Mouse (Mus musculus): ENCODE results near the gene Pde4d. TPM values are rescaled to one million over a fixed set of nuclear protein-coding genes. Genes with fewer than 3 reads are reported as not detected.

The Pde4d gene
- polyA plus RNA-seq, 1 experiment from 2014 or later: 23.8 TPM

GRCm38 (mm10) chr13:109624772-109625349 lies 1175.1 kb downstream of the Pde4d start:
- Histone ChIP-seq H3K27ac (replicated peaks) (peak overlapping the region; percentile 84), H3K4me2 (peak overlapping the region; percentile 10; the same call in 1 of the 2 replicates), H3K27me3 (replicated peaks) (no peaks in the 10 kb centered on the region), H3K36me3 (no peaks in the 10 kb centered on the region), H3K9ac (no peak overlapping the region), H3K4me1 (peaks cover 34% of the 10 kb centered on the region), H3K4me3 (no peak overlapping the region), H3K9me3 (no peaks in the 10 kb centered on the region)
- no peak for ATAC-seq (ENCODE audit: extremely low read depth, insufficient number of reproducible peaks, low FRiP score, low TSS enrichment)
- WGBS: 54% methylated on average over 11 of the region's 11 CpGs

- no peaks in the 10 kb centered on the region for H3K36me3 ChIP-seq
- H3K4me2 ChIP-seq: peak overlapping the region; percentile 10; the same call in 1 of the 2 replicates
- H3K27ac ChIP-seq (replicated peaks): peak overlapping the region; percentile 84
These were observed 1175.8 kb downstream of the Pde4d start for GRCm38 (mm10) chr13:109625466-109626129.

GRCm38 (mm10) chr13:109627265-109627664 lies 1177.5 kb downstream of the Pde4d start:
- no peaks in the 10 kb centered on the region for H3K9me3 ChIP-seq
- H3K4me2 ChIP-seq: no peak overlapping the region
- H3K36me3 ChIP-seq: no peaks in the 10 kb centered on the region
- no peak overlapping the region for H3K9ac ChIP-seq
- H3K4me3 ChIP-seq: no peak overlapping the region
- 80% methylated on average over 2 of the region's 2 CpGs for WGBS
- no peak for ATAC-seq (ENCODE audit: extremely low read depth, insufficient number of reproducible peaks, low FRiP score, low TSS enrichment)
- H3K4me1 ChIP-seq: peaks cover 46% of the 10 kb centered on the region
- H3K27ac ChIP-seq (replicated peaks): no peak overlapping the region
- no peaks in the 10 kb centered on the region for H3K27me3 ChIP-seq (replicated peaks)

More at GRCm38 (mm10) chr13:109625466-109626129, 1175.8 kb downstream of the Pde4d start:
- Histone ChIP-seq H3K9me3 (no peaks in the 10 kb centered on the region), H3K9ac (no peak overlapping the region), H3K4me3 (no peak overlapping the region), H3K27me3 (replicated peaks) (no peaks in the 10 kb centered on the region), H3K4me1 (peaks cover 34% of the 10 kb centered on the region)
- no peak for ATAC-seq (ENCODE audit: extremely low read depth, insufficient number of reproducible peaks, low FRiP score, low TSS enrichment)
- WGBS: 77% methylated on average over 18 of the region's 18 CpGs

- WGBS: 93% methylated on average over 4 of the region's 4 CpGs
- Histone ChIP-seq H3K9ac (no peak overlapping the region), H3K27me3 (replicated peaks) (no peaks in the 10 kb centered on the region), H3K27ac (replicated peaks) (no peak overlapping the region), H3K4me1 (peaks cover 49% of the 10 kb centered on the region), H3K4me2 (no peak overlapping the region), H3K4me3 (no peak overlapping the region), H3K36me3 (no peaks in the 10 kb centered on the region), H3K9me3 (no peaks in the 10 kb centered on the region)
- no peak for ATAC-seq (ENCODE audit: extremely low read depth, insufficient number of reproducible peaks, low FRiP score, low TSS enrichment)
These were observed 1178.9 kb downstream of the Pde4d start for GRCm38 (mm10) chr13:109628606-109629005.

GRCm38 (mm10) chr13:109629216-109629615 lies 1179.5 kb downstream of the Pde4d start:
- ATAC-seq (ENCODE audit: extremely low read depth, insufficient number of reproducible peaks, low FRiP score, low TSS enrichment): no peak
- 86% methylated on average over 5 of the region's 5 CpGs for WGBS

GRCm38 (mm10) chr13:109631399-109632026 lies 1181.8 kb downstream of the Pde4d start:
- Histone ChIP-seq H3K4me3 (no peak overlapping the region), H3K4me2 (peak overlapping the region; percentile 68), H3K4me1 (peaks cover 41% of the 10 kb centered on the region), H3K9me3 (no peaks in the 10 kb centered on the region), H3K27ac (replicated peaks) (peak overlapping the region; percentile 96), H3K27me3 (replicated peaks) (no peaks in the 10 kb centered on the region), H3K9ac (peak overlapping the region; percentile 42), H3K36me3 (no peaks in the 10 kb centered on the region)
- 19% methylated on average over 10 of the region's 10 CpGs for WGBS
- ATAC-seq (ENCODE audit: extremely low read depth, insufficient number of reproducible peaks, low FRiP score, low TSS enrichment): no peak

More at GRCm38 (mm10) chr13:109629216-109629615, 1179.5 kb downstream of the Pde4d start:
- Histone ChIP-seq H3K4me1 (peaks cover 48% of the 10 kb centered on the region), H3K4me2 (no peak overlapping the region), H3K4me3 (no peak overlapping the region), H3K9ac (no peak overlapping the region), H3K27me3 (replicated peaks) (no peaks in the 10 kb centered on the region), H3K9me3 (no peaks in the 10 kb centered on the region), H3K36me3 (no peaks in the 10 kb centered on the region), H3K27ac (replicated peaks) (no peak overlapping the region)

GRCm38 (mm10) chr13:109632387-109633036 lies 1182.8 kb downstream of the Pde4d start:
- WGBS: 6% methylated on average over 7 of the region's 7 CpGs
- H3K9me3 ChIP-seq: no peaks in the 10 kb centered on the region
- no peaks in the 10 kb centered on the region for H3K36me3 ChIP-seq

GRCm38 (mm10) chr13:109633037-109633418 lies 1183.3 kb downstream of the Pde4d start:
- Histone ChIP-seq H3K36me3 (no peaks in the 10 kb centered on the region), H3K9ac (peak overlapping the region; percentile 81), H3K27ac (replicated peaks) (peak overlapping the region; percentile 96), H3K9me3 (no peaks in the 10 kb centered on the region), H3K4me2 (peak overlapping the region; percentile 68), H3K27me3 (replicated peaks) (no peaks in the 10 kb centered on the region), H3K4me3 (peak overlapping the region; percentile 54), H3K4me1 (peaks cover 41% of the 10 kb centered on the region)
- ATAC-seq (ENCODE audit: extremely low read depth, insufficient number of reproducible peaks, low FRiP score, low TSS enrichment): no peak
- WGBS: 18% methylated on average over 3 of the region's 3 CpGs

More at GRCm38 (mm10) chr13:109632387-109633036, 1182.8 kb downstream of the Pde4d start:
- Histone ChIP-seq H3K4me1 (peaks cover 38% of the 10 kb centered on the region), H3K27ac (replicated peaks) (peak overlapping the region; percentile 96), H3K4me2 (peak overlapping the region; percentile 68), H3K4me3 (peak overlapping the region; percentile 54), H3K9ac (peak overlapping the region; percentile 81), H3K27me3 (replicated peaks) (no peaks in the 10 kb centered on the region)
- peak; percentile 68; the same call in 1 of the 2 replicates for ATAC-seq (ENCODE audit: extremely low read depth, insufficient number of reproducible peaks, low FRiP score, low TSS enrichment)

GRCm38 (mm10) chr13:109635901-109636520 lies 1186.3 kb downstream of the Pde4d start:
- Histone ChIP-seq H3K4me3 (no peak overlapping the region), H3K27ac (replicated peaks) (no peak overlapping the region), H3K36me3 (no peaks in the 10 kb centered on the region), H3K9ac (no peak overlapping the region), H3K4me1 (peaks cover 56% of the 10 kb centered on the region), H3K9me3 (no peaks in the 10 kb centered on the region), H3K4me2 (0 out of 2 replicates have a peak overlapping the region, but pooled peaks have one; percentile 1), H3K27me3 (replicated peaks) (no peaks in the 10 kb centered on the region)
- WGBS: 72% methylated on average over 10 of the region's 10 CpGs
- no peak for ATAC-seq (ENCODE audit: extremely low read depth, insufficient number of reproducible peaks, low FRiP score, low TSS enrichment)

- Histone ChIP-seq H3K27me3 (replicated peaks) (no peaks in the 10 kb centered on the region), H3K4me3 (no peak overlapping the region), H3K9ac (no peak overlapping the region), H3K9me3 (no peaks in the 10 kb centered on the region), H3K27ac (replicated peaks) (peak overlapping the region; percentile 36; the same call in 1 of the 2 replicates), H3K4me2 (no peak overlapping the region), H3K36me3 (no peaks in the 10 kb centered on the region), H3K4me1 (peaks cover 56% of the 10 kb centered on the region)
- peak; percentile 46; the same call in 1 of the 2 replicates for ATAC-seq (ENCODE audit: extremely low read depth, insufficient number of reproducible peaks, low FRiP score, low TSS enrichment)
These were observed 1188.5 kb downstream of the Pde4d start for GRCm38 (mm10) chr13:109638273-109638672.

- Histone ChIP-seq H3K9ac (no peak overlapping the region), H3K4me3 (no peak overlapping the region), H3K9me3 (no peaks in the 10 kb centered on the region), H3K36me3 (no peaks in the 10 kb centered on the region), H3K27ac (replicated peaks) (0 out of 2 replicates have a peak overlapping the region, but pooled peaks have one; percentile 24), H3K4me1 (peaks cover 63% of the 10 kb centered on the region), H3K4me2 (no peak overlapping the region), H3K27me3 (replicated peaks) (no peaks in the 10 kb centered on the region)
- 75% methylated on average over 6 of the region's 6 CpGs for WGBS
- ATAC-seq (ENCODE audit: extremely low read depth, insufficient number of reproducible peaks, low FRiP score, low TSS enrichment): no peak
These were observed 1189.5 kb downstream of the Pde4d start for GRCm38 (mm10) chr13:109639286-109639685.
